Mouse (Mus musculus) midbrain, embryonic 14.5 days (tissue): ENCODE measurements at regions not wholly inside any gene's neighbourhood (a gene's known extent, or its start where the extent isn't known, plus 50 kb on each side); places are given as distances from the start of the nearest gene placed in this dataset.
"Not testable (repeated sequence)": the region's sequence is repeated elsewhere in the genome, so short reads cannot be mapped to it uniquely, and the experiment has no call there.

Source experiments
- ATAC-seq: fragments of 200-750 bp; cut with Nextera tagmentation; 2 replicates; pipeline ENCODE4 v1.8.0; 2017; ENCODE audit warnings: moderate number of reproducible peaks, moderate library complexity; ENCODE audit not compliant: low FRiP score, low TSS enrichment
- DNase-seq: peaks from one replicate; pipeline ENCODE4 v3.0.0-alpha.2; 2015
- H3K27ac ChIP-seq: fragments of 300-500 bp; sonication (generic); replicated peaks from 2 replicates; pipeline ENCODE4 v1.5.1; 2014; ENCODE audit warnings: mild to moderate bottlenecking, low read depth, low read length, moderate library complexity
- H3K27me3 ChIP-seq: fragments of 300-500 bp; sonication (generic); 2 replicates; pipeline ENCODE4 v1.6.1; 2014; ENCODE audit warnings: low read length, control low read depth, mixed read lengths; ENCODE audit not compliant: control insufficient read depth, insufficient read depth
- H3K36me3 ChIP-seq: fragments of 300-500 bp; sonication (generic); 2 replicates; pipeline ENCODE4 v1.6.1; 2014; ENCODE audit warnings: low read length, control low read depth; ENCODE audit not compliant: control insufficient read depth, insufficient read depth
- H3K4me1 ChIP-seq: fragments of 300-500 bp; sonication (generic); 2 replicates; pipeline ENCODE4 v1.6.1; 2014; ENCODE audit warnings: mild to moderate bottlenecking, antibody characterized with exemption, low read length, control low read depth; ENCODE audit not compliant: control insufficient read depth, insufficient read depth
- H3K4me2 ChIP-seq: fragments of 300-500 bp; sonication (generic); 2 replicates; pipeline ENCODE4 v1.6.1; 2014; ENCODE audit warnings: mild to moderate bottlenecking, low read length, moderate library complexity
- H3K4me3 ChIP-seq: fragments of 300-500 bp; sonication (generic); replicated peaks from 2 replicates; pipeline ENCODE4 v1.5.1; 2014; ENCODE audit warnings: low read depth, low read length
- H3K9ac ChIP-seq: fragments of 300-500 bp; sonication (generic); replicated peaks from 2 replicates; pipeline ENCODE4 v1.6.1; 2014; ENCODE audit warnings: mild to moderate bottlenecking, low read length, moderate library complexity
- H3K9me3 ChIP-seq: fragments of 300-500 bp; sonication (generic); 2 replicates; pipeline ENCODE4 v1.6.1; 2016; ENCODE audit warnings: low read length, control low read depth, mixed read lengths; ENCODE audit not compliant: control insufficient read depth
- WGBS: fragments of 180-500 bp; shearing (Covaris S2); extraction: QIAGEN DNeasy Blood & Tissue Kit; methylation state at CpG from one replicate; pipeline ENCODE4 v1.1.7; 2014; 5-methylcytosine and 5-hydroxymethylcytosine counted together

- Histone ChIP-seq H3K4me1 (no peaks in the 10 kb centered on the region), H3K9ac (no peak overlapping the region), H3K4me3 (no peak overlapping the region), H3K36me3 (no peaks in the 10 kb centered on the region), H3K9me3 (no peaks in the 10 kb centered on the region), H3K4me2 (no peak overlapping the region), H3K27ac (no peak overlapping the region), H3K27me3 (no peaks in the 10 kb centered on the region)
- WGBS: 91% methylated on average over 3 of the region's 3 CpGs
- ATAC-seq (no peak), DNase-seq (no peak)
These were observed 145.3 kb upstream of the Olfm3 start for GRCm38 (mm10) chr3:114758592-114758991.

GRCm38 (mm10) chr3:114759290-114760002, 144.4 kb upstream of the Olfm3 start:
- H3K36me3 ChIP-seq: no peaks in the 10 kb centered on the region
- H3K9me3 ChIP-seq: no peaks in the 10 kb centered on the region
- no peak overlapping the region for H3K27ac ChIP-seq
- WGBS: 12% methylated on average over 1 of the region's 1 CpGs
- no peaks in the 10 kb centered on the region for H3K27me3 ChIP-seq
- DNase-seq (peak; percentile 40), ATAC-seq (no peak)
- H3K4me1 ChIP-seq: no peaks in the 10 kb centered on the region
- no peak overlapping the region for H3K4me2 ChIP-seq
- H3K9ac ChIP-seq: no peak overlapping the region
- no peak overlapping the region for H3K4me3 ChIP-seq

DNA sequence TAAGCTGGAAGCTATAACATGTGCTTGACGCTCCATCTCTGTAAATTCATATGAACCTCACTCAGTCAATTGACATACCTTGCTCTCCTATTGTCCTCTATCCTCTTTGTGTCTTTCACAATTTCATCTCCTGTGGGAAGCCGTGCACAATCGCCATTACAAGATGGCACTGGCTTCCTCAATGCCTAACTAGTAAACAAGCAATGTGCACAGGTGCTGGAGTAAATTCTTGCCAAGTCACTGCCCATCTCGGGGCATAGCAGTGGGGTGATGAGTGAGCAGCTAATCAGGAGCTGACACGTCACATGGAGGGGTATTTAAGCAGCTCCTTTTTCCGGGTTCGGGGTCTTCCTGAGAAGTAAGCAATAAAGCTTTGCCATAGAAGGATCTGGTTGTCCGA, 141.5 kb upstream of the Olfm3 start:
- not testable (repeated sequence) for DNase-seq, H3K36me3 ChIP-seq, H3K27me3 ChIP-seq, H3K4me2 ChIP-seq, H3K27ac ChIP-seq, H3K4me3 ChIP-seq, H3K4me1 ChIP-seq, ATAC-seq, H3K9ac ChIP-seq, H3K9me3 ChIP-seq
- WGBS: 93% methylated on average over 8 of the region's 8 CpGs

DNA sequence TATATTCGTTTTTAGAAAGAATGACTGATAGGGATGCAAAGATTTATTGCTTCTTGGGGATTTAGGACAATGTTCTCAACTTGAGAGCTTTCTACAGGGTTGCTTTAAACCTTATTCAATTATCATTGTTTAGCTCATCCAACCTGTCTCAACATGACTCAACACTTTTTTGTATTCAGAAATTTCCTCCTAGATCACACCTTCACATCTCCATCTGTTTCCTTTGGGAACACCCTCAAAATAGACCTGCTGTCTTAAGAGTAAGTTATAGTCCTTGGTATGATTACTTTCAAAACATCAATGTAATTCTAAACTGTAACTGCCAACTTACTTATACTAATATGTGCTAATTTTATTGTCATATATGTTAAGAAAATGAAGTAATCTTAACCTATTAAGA, 114.8 kb upstream of the Olfm3 start:
- H3K9ac ChIP-seq: no peak overlapping the region
- 40% methylated on average over 1 of the region's 1 CpGs for WGBS
- H3K4me2 ChIP-seq: no peak overlapping the region
- H3K36me3 ChIP-seq: no peaks in the 10 kb centered on the region
- H3K9me3 ChIP-seq: no peaks in the 10 kb centered on the region
- no peaks in the 10 kb centered on the region for H3K4me1 ChIP-seq
- no peak overlapping the region for H3K27ac ChIP-seq
- DNase-seq (no peak), ATAC-seq (no peak)
- H3K27me3 ChIP-seq: no peaks in the 10 kb centered on the region
- no peak overlapping the region for H3K4me3 ChIP-seq

DNA sequence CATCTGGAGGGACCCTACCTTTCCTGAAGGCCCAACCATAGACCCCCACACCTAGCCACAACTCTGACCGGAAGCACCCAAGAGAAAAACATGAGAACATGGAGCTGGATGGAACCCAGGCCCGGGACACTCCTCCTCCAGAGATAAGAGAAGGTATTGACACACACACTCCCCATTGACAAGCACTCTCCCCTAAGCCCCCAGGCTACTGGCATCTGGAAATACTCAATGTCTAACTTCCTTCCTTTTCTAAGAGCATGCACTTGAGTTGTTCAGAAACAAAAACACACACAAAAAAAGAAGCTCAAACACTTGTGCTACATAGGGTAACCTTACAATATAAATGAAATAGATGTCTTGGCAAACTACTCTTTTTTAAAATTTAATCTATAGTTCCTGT, 113.9 kb upstream of the Olfm3 start:
- 84% methylated on average over 2 of the region's 2 CpGs for WGBS
- no peak overlapping the region for H3K27ac ChIP-seq
- no peak for ATAC-seq

DNA sequence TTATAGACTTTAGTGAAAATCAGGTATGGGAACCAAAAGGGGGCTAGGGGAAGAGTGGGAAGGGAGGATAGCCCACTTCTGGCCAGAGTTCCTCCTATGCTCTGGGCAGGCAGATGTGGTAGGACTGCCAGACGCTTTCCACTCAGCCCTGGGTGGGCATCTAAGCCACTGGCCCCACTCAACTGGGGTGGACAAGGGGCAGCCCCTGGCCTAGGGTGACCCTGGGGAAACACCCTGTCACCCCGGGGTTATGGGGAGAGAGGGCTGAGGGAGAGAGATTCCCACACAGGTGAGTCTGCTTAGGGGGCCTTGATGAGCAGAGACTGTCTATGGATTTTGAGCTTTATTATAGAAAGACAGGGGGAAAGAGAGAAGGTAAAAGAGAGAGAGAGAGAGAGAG, 70.8 kb upstream of the Olfm3 start:
- ATAC-seq: no peak
- Histone ChIP-seq H3K27me3 (no peaks in the 10 kb centered on the region), H3K4me1 (no peaks in the 10 kb centered on the region), H3K4me3 (no peak overlapping the region), H3K4me2 (no peak overlapping the region), H3K27ac (no peak overlapping the region), H3K9ac (no peak overlapping the region), H3K36me3 (no peaks in the 10 kb centered on the region), H3K9me3 (no peaks in the 10 kb centered on the region)
- no peak for DNase-seq
- WGBS: 80% methylated on average over 2 of the region's 2 CpGs

More for the DNA sequence above, 113.9 kb upstream of the Olfm3 start:
- Histone ChIP-seq H3K36me3 (no peaks in the 10 kb centered on the region), H3K27me3 (no peaks in the 10 kb centered on the region), H3K9ac (no peak overlapping the region), H3K4me1 (no peaks in the 10 kb centered on the region), H3K9me3 (no peaks in the 10 kb centered on the region), H3K4me2 (no peak overlapping the region), H3K4me3 (no peak overlapping the region)
- no peak for DNase-seq
